Mouse (Mus musculus) small intestine, adult 2 months (tissue): ENCODE results near the gene Ehbp1.

Experiments used
- CTCF ChIP-seq: fragments of 200-500 bp; IDR thresholded peaks from 2 replicates; pipeline ENCODE4 v1.5.1; 2012; ENCODE audit warnings: low read depth, mild to moderate bottlenecking, control low read depth, inconsistent platforms, low read length, moderate library complexity, mixed read lengths; ENCODE audit not compliant: insufficient replicate concordance, insufficient read length; ENCODE audit errors: extremely low read depth
- POLR2A ChIP-seq: fragments of 200-500 bp; IDR thresholded peaks from 2 replicates; pipeline ENCODE4 v1.6.1; 2012; ENCODE audit warnings: low read depth, mild to moderate bottlenecking, control low read depth, inconsistent platforms, low read length, moderate library complexity

DNA sequence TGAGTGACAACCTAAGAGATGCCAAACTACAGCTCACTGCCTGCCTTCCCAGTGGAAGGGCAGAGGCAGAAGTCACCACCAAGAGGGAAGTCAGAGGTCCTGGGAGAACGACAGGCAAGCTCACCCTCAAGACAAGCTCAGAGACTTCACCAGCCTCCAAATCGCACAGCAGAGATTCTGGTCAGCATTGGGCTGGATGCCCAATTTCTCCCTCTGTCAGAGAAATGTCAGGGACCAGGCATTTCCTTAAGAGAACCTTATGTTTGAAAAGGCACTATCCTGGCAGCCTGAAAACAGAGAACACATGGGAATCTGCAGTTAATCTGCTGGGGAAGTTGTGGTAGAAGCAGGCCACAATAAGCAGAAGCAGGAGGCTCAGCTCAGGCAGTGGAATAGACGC is 151.5 kb downstream of the Ehbp1 start:
- no peak for TF ChIP-seq CTCF
- TF ChIP-seq POLR2A, result no peak
